Mouse (Mus musculus) kidney, embryonic 14.5 days (tissue): ENCODE data around the gene Loxl3. TPM values are rescaled to one million over a fixed set of nuclear protein-coding genes. Genes with fewer than 3 reads are reported as not detected.

ENCODE experiments used
- ATAC-seq: fragments of 200-750 bp; cut with Nextera tagmentation; 2 replicates; pipeline ENCODE4 v1.8.0; 2017; ENCODE audit warnings: moderate number of reproducible peaks, mild to moderate bottlenecking, moderate TSS enrichment, moderate library complexity; ENCODE audit not compliant: low FRiP score, low TSS enrichment
- H3K27ac ChIP-seq: fragments of 300-500 bp; sonication (generic); 2 replicates; pipeline ENCODE4 v1.5.1; 2014; ENCODE audit warnings: low read depth, mild to moderate bottlenecking, low read length, moderate library complexity, mixed read lengths
- H3K27me3 ChIP-seq: fragments of 300-500 bp; sonication (generic); 2 replicates; pipeline ENCODE4 v1.6.1; 2014; ENCODE audit warnings: mild to moderate bottlenecking, low read length; ENCODE audit not compliant: control insufficient read depth, insufficient read depth
- H3K36me3 ChIP-seq: fragments of 300-500 bp; sonication (generic); 2 replicates; pipeline ENCODE4 v1.6.1; 2014; ENCODE audit warnings: low read length, mixed read lengths; ENCODE audit not compliant: control insufficient read depth, insufficient read depth
- H3K4me1 ChIP-seq: fragments of 300-500 bp; sonication (generic); 2 replicates; pipeline ENCODE4 v1.6.1; 2014; ENCODE audit warnings: low read length, mixed read lengths; ENCODE audit not compliant: control insufficient read depth, insufficient read depth
- H3K4me2 ChIP-seq: fragments of 300-500 bp; sonication (generic); replicated peaks from 2 replicates; pipeline ENCODE4 v1.6.1; 2014; ENCODE audit warnings: low read depth, mild to moderate bottlenecking, low read length
- H3K4me3 ChIP-seq: fragments of 300-500 bp; sonication (generic); 2 replicates; pipeline ENCODE4 v1.5.1; 2014; ENCODE audit warnings: mild to moderate bottlenecking, low read length
- H3K9ac ChIP-seq: fragments of 300-500 bp; sonication (generic); 2 replicates; pipeline ENCODE4 v1.6.1; 2014; ENCODE audit warnings: low read depth, mild to moderate bottlenecking, low read length, moderate library complexity
- H3K9me3 ChIP-seq: fragments of 300-500 bp; sonication (generic); 2 replicates; pipeline ENCODE4 v1.6.1; 2016; ENCODE audit warnings: low read length; ENCODE audit not compliant: control insufficient read depth
- WGBS: fragments of 180-500 bp; shearing (Covaris S2); extraction: QIAGEN DNeasy Blood & Tissue Kit; methylation state at CpG from one replicate; pipeline ENCODE4 v1.1.7; 2014; 5-methylcytosine and 5-hydroxymethylcytosine counted together
- polyA plus RNA-seq: library from polyadenylated mRNA; unstranded; fragments of >200 nt; fragmentation: Nextera tagmentation; extraction: Ambion mirVana; gene quantifications from 2 replicates; pipeline ENCODE4 v1.2.1, GENCODE M21; 2014

Gene Loxl3
- polyA plus RNA-seq, 1 experiment from 2014 or later, result 14.3 TPM

DNA sequence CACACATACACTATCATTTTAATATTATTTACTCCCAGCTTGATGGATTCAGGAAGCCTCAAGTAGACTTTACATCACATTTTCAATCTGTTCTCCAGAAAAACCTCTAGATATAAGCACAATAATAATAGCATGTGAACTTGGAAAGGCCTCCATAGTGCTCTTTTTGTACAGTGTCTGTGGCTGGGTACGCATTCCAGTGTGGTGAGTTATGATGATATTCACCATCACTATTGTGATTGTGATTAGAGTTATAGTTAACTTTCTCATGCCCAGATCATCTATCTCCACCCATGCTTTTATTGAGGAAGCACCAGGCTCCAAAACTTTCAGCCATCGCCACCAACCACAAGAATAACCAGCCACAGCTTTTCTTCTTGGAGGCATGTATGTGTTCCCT is 10.2 kb upstream of the Loxl3 start:
- H3K4me1 ChIP-seq, result no peaks in the 10 kb centered on the region
- no peaks in the 10 kb centered on the region for H3K9me3 ChIP-seq
- ATAC-seq, result no peak
- no peak overlapping the region for H3K9ac ChIP-seq
- no peak overlapping the region for H3K27ac ChIP-seq
- 97% methylated on average over 2 of the region's 2 CpGs for WGBS
- H3K27me3 ChIP-seq, result no peaks in the 10 kb centered on the region
- H3K4me2 ChIP-seq, result no peak overlapping the region
- no peaks in the 10 kb centered on the region for H3K36me3 ChIP-seq
- H3K4me3 ChIP-seq, result no peak overlapping the region

DNA sequence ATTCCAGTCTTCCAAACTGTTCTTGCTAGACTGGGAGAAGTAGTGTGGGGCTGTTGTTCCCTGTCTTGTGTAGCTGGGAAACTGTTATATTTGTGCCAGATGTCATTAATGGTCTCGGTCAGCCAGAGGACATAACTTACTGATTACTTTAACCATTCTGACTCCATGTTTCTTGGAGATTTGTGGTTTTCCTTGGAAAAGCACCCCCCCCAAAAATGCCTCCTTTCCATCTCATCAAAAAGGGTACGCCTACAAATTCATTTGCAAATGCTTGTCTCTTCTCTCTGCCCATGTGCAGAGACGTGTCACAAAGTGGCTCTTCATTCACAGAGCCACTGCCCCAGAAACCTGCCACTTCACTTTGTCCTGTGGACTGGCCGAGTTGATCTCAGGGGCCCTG is 9.6 kb upstream of the Loxl3 start:
- WGBS, result 63% methylated on average over 4 of the region's 4 CpGs
- no peak for ATAC-seq
- Histone ChIP-seq H3K9ac (no peak overlapping the region), H3K4me2 (no peak overlapping the region), H3K4me1 (no peaks in the 10 kb centered on the region), H3K27ac (no peak overlapping the region), H3K4me3 (no peak overlapping the region), H3K36me3 (no peaks in the 10 kb centered on the region), H3K9me3 (no peaks in the 10 kb centered on the region), H3K27me3 (no peaks in the 10 kb centered on the region)

DNA sequence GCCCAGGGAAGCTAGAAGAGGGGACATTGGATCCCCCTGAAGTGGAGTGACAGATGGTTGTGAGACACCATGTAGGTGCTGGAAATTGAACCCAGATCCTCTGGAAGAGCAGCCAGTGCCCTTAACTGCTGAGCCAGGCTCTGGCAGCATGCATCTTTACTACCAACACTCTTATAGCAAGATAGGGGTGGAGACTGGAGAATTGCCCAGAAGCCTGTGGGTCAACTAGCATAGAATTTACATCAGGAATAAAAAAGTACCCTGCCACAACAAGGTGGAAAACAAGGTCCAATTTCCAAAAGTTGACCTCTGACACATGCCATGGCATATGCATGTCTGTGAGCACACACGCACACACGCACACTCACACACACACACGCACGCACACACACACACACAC is 8.8 kb upstream of the Loxl3 start:
- Histone ChIP-seq H3K27ac (no peak overlapping the region), H3K27me3 (no peaks in the 10 kb centered on the region), H3K4me2 (no peak overlapping the region), H3K9ac (no peak overlapping the region), H3K36me3 (no peaks in the 10 kb centered on the region), H3K9me3 (no peaks in the 10 kb centered on the region), H3K4me3 (no peak overlapping the region), H3K4me1 (no peaks in the 10 kb centered on the region)
- WGBS, result 93% methylated on average over 4 of the region's 4 CpGs
- no peak for ATAC-seq

GRCm38 (mm10) chr6:83027293-83027692 is 6.7 kb upstream of the Loxl3 start:
- Histone ChIP-seq H3K36me3 (peaks cover 4% of the 10 kb centered on the region; the same call in 1 of the 2 replicates), H3K4me2 (no peak overlapping the region), H3K4me1 (peaks cover 4% of the 10 kb centered on the region; the same call in 1 of the 2 replicates), H3K9ac (no peak overlapping the region), H3K4me3 (no peak overlapping the region), H3K27ac (no peak overlapping the region), H3K9me3 (no peaks in the 10 kb centered on the region), H3K27me3 (peaks cover 14% of the 10 kb centered on the region; the same call in 1 of the 2 replicates)
- no peak for ATAC-seq
- 70% methylated on average over 8 of the region's 8 CpGs for WGBS

DNA sequence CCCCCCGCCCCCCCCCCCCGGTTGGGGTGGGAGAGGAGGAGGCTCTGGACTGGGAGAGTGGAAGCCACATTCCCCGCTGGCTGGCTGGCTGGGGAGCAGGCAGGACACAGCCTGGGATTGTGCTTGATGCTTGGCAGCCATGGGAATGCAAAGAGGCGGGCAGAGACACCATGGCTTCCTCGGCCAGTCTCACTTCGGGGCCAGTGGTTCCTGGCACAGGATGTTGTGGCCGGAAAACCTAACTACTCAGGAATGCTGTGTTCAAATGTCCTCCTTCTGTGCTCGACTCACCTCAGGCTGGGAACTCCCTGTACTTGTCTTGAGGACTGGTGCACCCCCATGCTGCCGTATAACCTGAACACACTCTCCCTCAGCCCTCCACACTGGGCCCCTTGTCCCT is 6.3 kb upstream of the Loxl3 start:
- no peak overlapping the region for H3K9ac ChIP-seq
- peaks cover 14% of the 10 kb centered on the region; the same call in 1 of the 2 replicates for H3K27me3 ChIP-seq
- H3K4me1 ChIP-seq, result peaks cover 4% of the 10 kb centered on the region; the same call in 1 of the 2 replicates
- H3K4me3 ChIP-seq, result no peak overlapping the region
- H3K36me3 ChIP-seq, result peaks cover 4% of the 10 kb centered on the region; the same call in 1 of the 2 replicates
- ATAC-seq, result no peak; the same call in 1 of the 2 replicates
- H3K4me2 ChIP-seq, result no peak overlapping the region
- WGBS, result 62% methylated on average over 8 of the region's 9 CpGs
- no peaks in the 10 kb centered on the region for H3K9me3 ChIP-seq
- no peak overlapping the region for H3K27ac ChIP-seq

- Histone ChIP-seq H3K36me3 (peaks cover 4% of the 10 kb centered on the region; the same call in 1 of the 2 replicates), H3K4me3 (no peak overlapping the region), H3K27ac (no peak overlapping the region), H3K9me3 (no peaks in the 10 kb centered on the region), H3K4me1 (peaks cover 6% of the 10 kb centered on the region; the same call in 1 of the 2 replicates), H3K27me3 (peaks cover 14% of the 10 kb centered on the region; the same call in 1 of the 2 replicates), H3K9ac (no peak overlapping the region), H3K4me2 (no peak overlapping the region)
- 27% methylated on average over 10 of the region's 10 CpGs for WGBS
- no peak for ATAC-seq
These were observed 4.2 kb upstream of the Loxl3 start for GRCm38 (mm10) chr6:83029777-83030176.

- H3K9me3 ChIP-seq, result no peaks in the 10 kb centered on the region
- H3K9ac ChIP-seq, result 0 out of 2 replicates have a peak overlapping the region, but pooled peaks have one; percentile 12
- no peak overlapping the region for H3K4me2 ChIP-seq
- no peak overlapping the region for H3K4me3 ChIP-seq
- H3K4me1 ChIP-seq, result peaks cover 10% of the 10 kb centered on the region; the same call in 1 of the 2 replicates
- H3K36me3 ChIP-seq, result peaks cover 4% of the 10 kb centered on the region; the same call in 1 of the 2 replicates
- H3K27ac ChIP-seq, result no peak overlapping the region
- 81% methylated on average over 7 of the region's 7 CpGs for WGBS
- H3K27me3 ChIP-seq, result peaks cover 14% of the 10 kb centered on the region; the same call in 1 of the 2 replicates
- ATAC-seq, result no peak
These were observed 2.9 kb upstream of the Loxl3 start for GRCm38 (mm10) chr6:83031111-83031510.

DNA sequence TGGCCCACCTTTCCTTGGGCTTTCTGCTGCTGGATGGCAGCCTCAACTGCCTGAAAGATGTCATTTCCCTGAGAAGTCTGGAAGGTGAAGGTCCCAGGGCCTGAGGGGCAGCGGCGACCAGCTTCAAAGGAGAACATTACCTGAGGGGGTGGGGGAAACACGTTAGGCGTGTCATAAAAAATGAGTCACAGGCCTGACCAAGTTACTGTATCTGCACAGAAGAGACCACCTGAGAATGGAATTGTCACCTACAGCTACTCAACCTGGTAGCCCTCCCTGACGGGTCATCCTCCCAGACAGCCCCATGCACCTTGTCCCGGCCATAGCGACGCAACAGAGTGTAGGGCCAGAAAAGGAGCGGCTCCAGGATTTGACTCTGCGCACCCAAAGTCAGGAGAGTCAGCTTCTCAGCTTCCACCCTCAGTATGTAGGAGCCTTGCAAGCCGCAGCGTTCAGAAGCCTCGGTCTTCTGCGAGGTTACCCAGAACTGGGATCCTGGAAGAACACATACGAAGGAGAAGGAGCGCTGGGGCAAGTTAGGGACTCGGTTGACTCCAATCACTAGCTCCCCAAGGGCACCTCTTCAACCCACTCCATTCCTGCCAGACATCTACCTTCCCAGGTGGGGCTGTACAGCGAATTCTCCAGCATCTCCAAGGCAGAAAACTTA is 1.9 kb upstream of the Loxl3 start:
- Histone ChIP-seq H3K27me3 (peaks cover 14% of the 10 kb centered on the region; the same call in 1 of the 2 replicates), H3K9ac (0 out of 2 replicates have a peak overlapping the region, but pooled peaks have one; percentile 46), H3K27ac (no peak overlapping the region), H3K4me3 (peak overlapping the region; percentile 58), H3K4me2 (peak overlapping the region; percentile 90), H3K36me3 (peaks cover 4% of the 10 kb centered on the region; the same call in 1 of the 2 replicates), H3K4me1 (peaks cover 10% of the 10 kb centered on the region; the same call in 1 of the 2 replicates), H3K9me3 (no peaks in the 10 kb centered on the region)
- 27% methylated on average over 18 of the region's 18 CpGs for WGBS
- ATAC-seq, result no peak

DNA sequence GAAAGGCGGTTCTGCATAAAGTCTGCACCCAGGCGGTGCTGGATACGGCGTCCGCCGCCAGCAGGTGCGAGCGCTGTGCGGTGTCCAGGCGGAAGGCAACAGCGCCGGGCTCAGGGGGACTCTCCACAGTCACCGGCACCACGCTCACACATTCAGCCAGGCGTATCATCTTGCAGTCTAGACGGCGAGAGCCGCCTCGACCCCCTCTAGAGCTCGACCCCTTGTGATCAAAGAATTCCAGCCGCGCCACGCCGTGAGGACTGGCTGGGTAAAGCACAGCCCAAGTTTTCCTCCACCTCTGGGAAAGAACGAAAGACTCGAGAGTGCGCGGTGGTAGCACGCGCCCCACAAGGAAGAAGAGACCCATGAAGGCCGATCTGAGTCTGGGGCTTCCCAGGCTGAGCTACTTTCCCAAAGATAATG is 1.2 kb upstream of the Loxl3 start:
- H3K4me3 ChIP-seq, result peak overlapping the region; percentile 58
- WGBS, result under 1% methylated on average over 31 of the region's 31 CpGs
- H3K27me3 ChIP-seq, result peaks cover 14% of the 10 kb centered on the region; the same call in 1 of the 2 replicates
- peak; percentile 63 for ATAC-seq
- H3K9ac ChIP-seq, result peak overlapping the region; percentile 46
- peak overlapping the region; percentile 90 for H3K4me2 ChIP-seq
- peaks cover 10% of the 10 kb centered on the region; the same call in 1 of the 2 replicates for H3K4me1 ChIP-seq
- H3K9me3 ChIP-seq, result no peaks in the 10 kb centered on the region
- H3K27ac ChIP-seq, result peak overlapping the region; percentile 90; the same call in 1 of the 2 replicates
- H3K36me3 ChIP-seq, result peaks cover 4% of the 10 kb centered on the region; the same call in 1 of the 2 replicates
